Mouse (Mus musculus) liver, embryonic 13.5 days (tissue): ENCODE data around the gene Mgp. TPM values are rescaled to one million over a fixed set of nuclear protein-coding genes. Genes with fewer than 3 reads are reported as not detected.

Experiments used
- ATAC-seq: fragments of 200-750 bp; cut with Nextera tagmentation; 2 replicates; pipeline ENCODE4 v1.8.0; 2017; ENCODE audit warnings: low read depth, mild to moderate bottlenecking, moderate number of reproducible peaks, moderate library complexity
- DNase-seq: peaks from one replicate; pipeline ENCODE4 v3.0.0; 2022
- H3K27ac ChIP-seq: fragments of 300-500 bp; sonication (generic); 2 replicates; pipeline ENCODE4 v1.5.1; 2015; ENCODE audit warnings: moderate library complexity, mild to moderate bottlenecking, inconsistent platforms
- H3K27me3 ChIP-seq: fragments of 300-500 bp; sonication (generic); 2 replicates; pipeline ENCODE4 v1.6.1; 2015; ENCODE audit warnings: mild to moderate bottlenecking, inconsistent platforms
- H3K36me3 ChIP-seq: fragments of 300-500 bp; sonication (generic); 2 replicates; pipeline ENCODE4 v1.6.1; 2015; ENCODE audit warnings: mild to moderate bottlenecking, inconsistent platforms
- H3K4me1 ChIP-seq: fragments of 300-500 bp; sonication (generic); replicated peaks from 2 replicates; pipeline ENCODE4 v1.6.1; 2015; ENCODE audit warnings: inconsistent platforms
- H3K4me2 ChIP-seq: fragments of 300-500 bp; sonication (generic); 2 replicates; pipeline ENCODE4 v1.6.1; 2015; ENCODE audit warnings: inconsistent platforms, mild to moderate bottlenecking, moderate library complexity
- H3K4me3 ChIP-seq: fragments of 300-500 bp; sonication (generic); replicated peaks from 2 replicates; pipeline ENCODE4 v1.5.1; 2015; ENCODE audit warnings: mild to moderate bottlenecking, inconsistent platforms
- H3K9ac ChIP-seq: fragments of 300-500 bp; sonication (generic); 2 replicates; pipeline ENCODE4 v1.6.1; 2015; ENCODE audit warnings: mild to moderate bottlenecking, inconsistent platforms
- H3K9me3 ChIP-seq: fragments of 300-500 bp; sonication (generic); replicated peaks from 2 replicates; pipeline ENCODE4 v1.6.1; 2016; ENCODE audit warnings: inconsistent platforms
- WGBS: fragments of 180-500 bp; shearing (Covaris S2); methylation state at CpG from one replicate; pipeline ENCODE4 v1.1.7; 2015; ENCODE audit not compliant: insufficient replicate concordance; 5-methylcytosine and 5-hydroxymethylcytosine counted together
- polyA plus RNA-seq: library from polyadenylated mRNA; unstranded; fragments of >200 nt; fragmentation: Nextera tagmentation; extraction: Ambion mirVana; gene quantifications from 2 replicates; pipeline ENCODE4 v1.2.1, GENCODE M21; 2015

Gene Mgp
- polyA plus RNA-seq, 1 experiment from 2014 or later: 6.5 TPM

DNA sequence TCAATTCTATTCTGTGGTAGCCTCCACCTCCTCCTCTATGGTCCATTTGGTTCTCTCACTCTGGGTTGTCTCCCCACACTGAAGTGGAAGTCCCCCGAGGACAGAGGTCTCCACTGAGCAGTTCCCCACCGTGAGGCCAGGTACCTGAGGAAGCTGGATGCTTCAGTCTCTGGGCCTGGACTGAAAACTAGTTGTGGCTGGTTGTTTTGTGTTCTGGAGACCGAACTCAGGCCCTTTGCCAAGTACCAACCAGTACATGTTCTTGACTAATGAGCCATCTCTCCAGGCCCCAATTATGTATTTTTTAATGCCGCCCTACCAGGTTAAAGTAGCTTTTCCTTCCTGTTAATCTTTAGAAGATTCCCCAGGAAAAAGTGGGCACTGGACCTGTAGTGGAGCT lies 23.3 kb downstream of the Mgp start:
- Histone ChIP-seq H3K9ac (peak overlapping the region; percentile 54), H3K4me2 (peak overlapping the region; percentile 71), H3K36me3 (peaks cover 87% of the 10 kb centered on the region), H3K9me3 (no peaks in the 10 kb centered on the region), H3K4me3 (peak overlapping the region; percentile 80), H3K4me1 (peaks cover 88% of the 10 kb centered on the region), H3K27me3 (no peaks in the 10 kb centered on the region), H3K27ac (peak overlapping the region; percentile 81)
- no peak for DNase-seq
- WGBS: 79% methylated on average over 4 of the region's 4 CpGs
- no peak for ATAC-seq

DNA sequence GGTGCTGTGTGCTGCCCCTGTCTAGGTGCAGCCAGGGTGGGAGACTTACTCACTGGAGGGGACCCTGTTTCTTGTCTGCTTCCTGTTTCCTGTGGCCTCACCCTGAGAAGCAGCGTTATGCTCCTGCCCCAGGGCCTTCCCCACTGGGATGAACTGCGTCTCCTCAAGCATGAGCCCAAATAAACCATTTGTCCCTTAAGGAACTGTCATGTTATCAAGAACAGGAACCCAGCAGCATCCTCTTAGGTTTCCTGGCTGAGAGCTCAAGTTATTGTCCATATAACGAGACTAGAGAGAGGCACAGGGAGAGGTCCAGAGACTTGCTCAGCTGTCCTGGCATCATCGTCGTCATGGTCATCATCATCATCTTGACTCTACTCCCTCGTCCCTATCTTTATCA lies 25.4 kb downstream of the Mgp start:
- Histone ChIP-seq H3K27me3 (no peaks in the 10 kb centered on the region), H3K27ac (peak overlapping the region; percentile 75), H3K4me1 (peaks cover 81% of the 10 kb centered on the region), H3K9me3 (no peaks in the 10 kb centered on the region), H3K4me2 (peak overlapping the region; percentile 39; the same call in 1 of the 2 replicates), H3K9ac (0 out of 2 replicates have a peak overlapping the region, but pooled peaks have one; percentile 7), H3K4me3 (peak overlapping the region; percentile 3; the same call in 1 of the 2 replicates), H3K36me3 (peaks cover 95% of the 10 kb centered on the region)
- 49% methylated on average over 6 of the region's 6 CpGs for WGBS
- DNase-seq (no peak), ATAC-seq (no peak)

DNA sequence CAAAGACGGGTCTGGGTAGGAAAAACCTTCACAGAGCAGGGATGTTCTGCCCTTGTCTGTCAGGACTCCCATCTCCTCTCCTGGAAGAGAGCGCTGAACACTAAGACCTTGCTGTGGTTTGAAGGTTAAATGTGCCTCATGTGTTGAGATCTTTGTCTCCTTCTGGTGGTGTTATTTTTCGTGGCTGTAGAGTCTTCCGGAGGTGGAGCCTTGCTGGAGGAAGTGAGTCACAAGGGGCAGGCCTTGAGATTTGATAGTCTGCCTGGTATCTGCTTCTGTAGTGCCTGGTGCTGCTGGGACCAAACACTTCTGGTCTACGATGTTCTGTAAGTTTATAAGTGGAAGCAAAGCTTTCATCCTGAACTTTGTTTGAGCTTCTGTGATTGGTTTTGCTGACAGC lies 26.7 kb downstream of the Mgp start:
- WGBS: 73% methylated on average over 5 of the region's 5 CpGs
- Histone ChIP-seq H3K27ac (peak overlapping the region; percentile 75), H3K9me3 (no peaks in the 10 kb centered on the region), H3K27me3 (no peaks in the 10 kb centered on the region), H3K9ac (peak overlapping the region; percentile 31; the same call in 1 of the 2 replicates), H3K4me1 (peaks cover 68% of the 10 kb centered on the region), H3K4me2 (peak overlapping the region; percentile 39), H3K4me3 (0 out of 2 replicates have a peak overlapping the region, but pooled peaks have one; percentile 6), H3K36me3 (peaks cover 82% of the 10 kb centered on the region)
- DNase-seq (no peak), ATAC-seq (0 out of 2 replicates have a peak, but pooled peaks have one; percentile 29)

GRCm38 (mm10) chr6:136848399-136848798 lies 27.2 kb downstream of the Mgp start:
- ATAC-seq (peak; percentile 75), DNase-seq (no peak)
- no peaks in the 10 kb centered on the region for H3K9me3 ChIP-seq
- H3K4me2 ChIP-seq: peak overlapping the region; percentile 39
- peak overlapping the region; percentile 31 for H3K9ac ChIP-seq
- H3K36me3 ChIP-seq: peaks cover 77% of the 10 kb centered on the region
- H3K27ac ChIP-seq: peak overlapping the region; percentile 75
- 30% methylated on average over 8 of the region's 8 CpGs for WGBS
- no peaks in the 10 kb centered on the region for H3K27me3 ChIP-seq
- H3K4me3 ChIP-seq: peak overlapping the region; percentile 15
- H3K4me1 ChIP-seq: peaks cover 62% of the 10 kb centered on the region

- Histone ChIP-seq H3K4me2 (peak overlapping the region; percentile 39), H3K27ac (peak overlapping the region; percentile 75), H3K4me3 (peak overlapping the region; percentile 15), H3K9me3 (no peaks in the 10 kb centered on the region), H3K9ac (peak overlapping the region; percentile 31; the same call in 1 of the 2 replicates), H3K27me3 (no peaks in the 10 kb centered on the region), H3K4me1 (peaks cover 56% of the 10 kb centered on the region), H3K36me3 (peaks cover 71% of the 10 kb centered on the region)
- peak; percentile 74 for ATAC-seq
- 20% methylated on average over 2 of the region's 2 CpGs for WGBS
- peak; percentile 70 for DNase-seq
Measured at GRCm38 (mm10) chr6:136847790-136848189, 27.8 kb downstream of the Mgp start.

DNA sequence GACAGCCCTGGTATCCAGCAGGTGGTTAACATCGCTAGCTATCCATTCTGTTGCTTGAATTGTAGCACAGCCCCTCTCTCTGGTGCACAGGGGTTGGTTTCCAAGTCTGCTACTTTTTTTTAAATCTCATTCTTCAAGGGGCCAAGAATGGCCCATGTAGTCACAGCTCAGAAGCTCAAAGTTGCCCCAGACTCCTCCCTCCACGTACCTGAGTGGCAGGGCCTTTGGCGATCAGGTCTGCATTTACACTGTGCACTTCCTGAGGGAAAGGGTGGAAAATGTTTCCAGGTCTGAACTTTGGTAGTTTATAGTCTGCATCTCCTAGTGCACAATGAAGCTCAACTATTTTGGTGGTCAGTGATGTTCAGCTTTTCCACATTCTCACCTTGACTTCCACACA lies 28.4 kb downstream of the Mgp start:
- Histone ChIP-seq H3K36me3 (peaks cover 66% of the 10 kb centered on the region), H3K27me3 (no peaks in the 10 kb centered on the region), H3K9me3 (no peaks in the 10 kb centered on the region), H3K9ac (no peak overlapping the region), H3K4me2 (no peak overlapping the region), H3K27ac (no peak overlapping the region), H3K4me3 (no peak overlapping the region), H3K4me1 (peaks cover 53% of the 10 kb centered on the region)
- DNase-seq (no peak), ATAC-seq (no peak)
- WGBS: 88% methylated on average over 3 of the region's 3 CpGs

GRCm38 (mm10) chr6:136845706-136846480 lies 29.7 kb downstream of the Mgp start:
- Histone ChIP-seq H3K4me1 (peaks cover 40% of the 10 kb centered on the region), H3K36me3 (peaks cover 52% of the 10 kb centered on the region), H3K9me3 (no peaks in the 10 kb centered on the region), H3K27ac (no peak overlapping the region), H3K4me3 (no peak overlapping the region), H3K27me3 (no peaks in the 10 kb centered on the region), H3K4me2 (no peak overlapping the region), H3K9ac (no peak overlapping the region)
- ATAC-seq: no peak
- 81% methylated on average over 5 of the region's 5 CpGs for WGBS
- DNase-seq: no peak

DNA sequence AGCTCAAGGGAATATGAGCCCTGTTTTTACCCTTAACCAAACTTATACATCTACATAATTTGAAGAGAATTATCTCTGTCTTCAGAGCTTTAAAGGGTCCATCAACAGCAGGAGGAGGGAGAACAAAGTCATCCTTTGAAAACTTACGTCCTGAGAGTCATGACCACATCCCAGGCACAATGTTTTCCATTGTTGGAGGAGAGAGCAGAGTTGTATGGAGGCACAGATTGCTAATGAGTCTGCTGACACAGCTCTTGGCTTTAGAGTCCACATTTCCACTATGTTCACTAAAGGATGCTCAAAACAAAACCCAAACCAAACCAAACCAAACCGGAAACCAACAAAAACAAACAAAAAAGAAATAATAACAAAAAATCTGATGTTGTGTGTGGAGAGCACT lies 30.7 kb downstream of the Mgp start:
- no peak overlapping the region for H3K4me3 ChIP-seq
- no peaks in the 10 kb centered on the region for H3K9me3 ChIP-seq
- 72% methylated on average over 2 of the region's 2 CpGs for WGBS
- ATAC-seq (no peak), DNase-seq (no peak)
- peaks cover 42% of the 10 kb centered on the region for H3K36me3 ChIP-seq
- H3K4me1 ChIP-seq: peaks cover 30% of the 10 kb centered on the region
- no peak overlapping the region for H3K27ac ChIP-seq
- no peak overlapping the region for H3K9ac ChIP-seq
- H3K4me2 ChIP-seq: no peak overlapping the region
- H3K27me3 ChIP-seq: no peaks in the 10 kb centered on the region

DNA sequence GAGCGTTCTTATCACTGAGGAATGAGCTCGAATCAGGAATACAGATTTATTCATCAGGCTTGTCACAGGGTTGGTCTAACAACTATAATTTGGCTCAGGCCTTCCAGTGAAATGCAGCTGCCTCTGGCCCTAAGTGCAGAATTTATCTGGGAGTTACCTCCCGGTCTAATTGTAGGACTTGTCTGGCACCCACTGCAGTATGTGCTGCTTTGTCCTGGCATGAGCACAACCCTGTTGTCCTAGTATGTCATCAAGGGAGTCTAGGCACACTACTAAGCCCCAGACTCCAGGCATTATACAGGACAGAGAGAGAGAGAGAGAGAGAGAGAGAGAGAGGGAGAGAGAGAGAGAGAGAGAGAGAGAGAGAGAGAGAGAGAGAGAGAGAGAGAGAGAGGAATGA lies 38.3 kb downstream of the Mgp start:
- Histone ChIP-seq H3K36me3 (no peaks in the 10 kb centered on the region), H3K9ac (no peak overlapping the region), H3K4me1 (peaks cover 4% of the 10 kb centered on the region; the same call in 1 of the 2 replicates), H3K4me2 (no peak overlapping the region), H3K27ac (no peak overlapping the region), H3K4me3 (no peak overlapping the region), H3K9me3 (no peaks in the 10 kb centered on the region), H3K27me3 (peaks cover 7% of the 10 kb centered on the region; the same call in 1 of the 2 replicates)
- DNase-seq (no peak), ATAC-seq (no peak)
- WGBS: 60% methylated on average over 3 of the region's 3 CpGs

DNA sequence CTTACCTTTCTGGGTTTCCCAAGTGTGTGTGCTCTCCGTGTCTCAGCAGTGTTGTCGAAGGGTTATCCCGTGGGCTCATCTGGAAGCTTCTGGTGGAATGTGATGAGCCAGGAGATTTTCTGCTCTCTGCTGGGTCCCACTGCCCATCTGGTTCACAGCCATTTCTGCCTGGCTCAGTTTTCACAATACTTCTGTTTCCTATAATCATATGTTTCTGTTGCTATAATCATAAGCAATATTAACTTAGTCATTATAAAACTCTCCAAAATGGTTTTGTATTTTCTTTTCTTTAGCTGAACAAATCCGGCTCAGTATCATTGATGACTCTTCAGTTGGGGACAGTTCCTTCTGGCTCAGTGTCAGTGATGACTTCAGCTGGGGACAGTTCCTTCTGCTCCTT lies 40.3 kb downstream of the Mgp start, which contains the start of gene Smco3:
Gene Smco3, minus strand, starts transcription at position 101 of the 400 bp plus-strand sequence.
- ATAC-seq (no peak), DNase-seq (no peak)
- Histone ChIP-seq H3K4me2 (no peak within 1 kb of the TSS), H3K27ac (no peak within 1 kb of the TSS), H3K27me3 (peaks cover 7% of the 10 kb centered on the region; the same call in 1 of the 2 replicates), H3K4me1 (peaks cover 4% of the 10 kb centered on the region; the same call in 1 of the 2 replicates), H3K36me3 (no peaks in the 10 kb centered on the region), H3K4me3 (no peak within 1 kb of the TSS), H3K9me3 (no peaks in the 10 kb centered on the region), H3K9ac (no peak within 1 kb of the TSS)
- WGBS: 50% methylated on average over 4 of the region's 4 CpGs

- no peak for DNase-seq
- H3K27me3 ChIP-seq: peaks cover 2% of the 10 kb centered on the region; the same call in 1 of the 2 replicates
Measured at GRCm38 (mm10) chr6:136831712-136832111, 43.9 kb downstream of the Mgp start.

More at GRCm38 (mm10) chr6:136831712-136832111, 43.9 kb downstream of the Mgp start:
- H3K4me1 ChIP-seq: peaks cover 11% of the 10 kb centered on the region
- no peak overlapping the region for H3K4me3 ChIP-seq
- H3K9me3 ChIP-seq: no peaks in the 10 kb centered on the region
- WGBS: 29% methylated on average over 5 of the region's 5 CpGs
- H3K4me2 ChIP-seq: no peak overlapping the region
- H3K9ac ChIP-seq: no peak overlapping the region
- no peak overlapping the region; the same call in 1 of the 2 replicates for H3K27ac ChIP-seq
- ATAC-seq: no peak
- no peaks in the 10 kb centered on the region for H3K36me3 ChIP-seq
